Mouse (Mus musculus): ENCODE measurements at regions not wholly inside any gene's neighbourhood (a gene's known extent, or its start where the extent isn't known, plus 50 kb on each side); places are given as distances from the start of the nearest gene placed in this dataset.

- WGBS, result 67% methylated on average over 5 of the region's 5 CpGs
- H3K36me3 ChIP-seq (ENCODE audit: poor library complexity, severe bottlenecking), result no peaks in the 10 kb centered on the region
- no peak for ATAC-seq
- no peak overlapping the region for H3K27ac ChIP-seq
- H3K4me1 ChIP-seq, result peaks cover 2% of the 10 kb centered on the region; the same call in 1 of the 2 replicates
- no peak overlapping the region for H3K4me2 ChIP-seq
- H3K27me3 ChIP-seq, result no peaks in the 10 kb centered on the region
- H3K4me3 ChIP-seq, result no peak overlapping the region
- no peak overlapping the region for H3K9ac ChIP-seq
- H3K9me3 ChIP-seq (replicated peaks), result no peaks in the 10 kb centered on the region
Observed at GRCm38 (mm10) chr13:34800906-34801305, 66.3 kb downstream of the Fam50b start.

- H3K9me3 ChIP-seq (replicated peaks), result no peaks in the 10 kb centered on the region
- no peaks in the 10 kb centered on the region for H3K27me3 ChIP-seq
- 25% methylated on average over 9 of the region's 9 CpGs for WGBS
- peak; percentile 80 for ATAC-seq
- no peaks in the 10 kb centered on the region for H3K36me3 ChIP-seq (ENCODE audit: poor library complexity, severe bottlenecking)
- no peak overlapping the region for H3K4me3 ChIP-seq
- peak overlapping the region; percentile 48 for H3K27ac ChIP-seq
- H3K4me2 ChIP-seq, result no peak overlapping the region
- no peak overlapping the region for H3K9ac ChIP-seq
- H3K4me1 ChIP-seq, result peaks cover 20% of the 10 kb centered on the region
Observed at GRCm38 (mm10) chr13:34806532-34807092, 68.5 kb upstream of the Prpf4b start.

- H3K27me3 ChIP-seq, result no peaks in the 10 kb centered on the region
- H3K4me2 ChIP-seq, result no peak overlapping the region
- no peak overlapping the region for H3K27ac ChIP-seq
- 97% methylated on average over 1 of the region's 1 CpGs for WGBS
- H3K9me3 ChIP-seq (replicated peaks), result peaks cover 5% of the 10 kb centered on the region; the same call in 1 of the 2 replicates
- no peaks in the 10 kb centered on the region for H3K36me3 ChIP-seq (ENCODE audit: poor library complexity, severe bottlenecking)
- no peak overlapping the region for H3K9ac ChIP-seq
- H3K4me3 ChIP-seq, result no peak overlapping the region
- H3K4me1 ChIP-seq, result peaks cover 27% of the 10 kb centered on the region
- no peak for ATAC-seq
Observed at GRCm38 (mm10) chr13:34809536-34809935, 65.6 kb upstream of the Prpf4b start.

GRCm38 (mm10) chr13:34814161-34815056 is 60.7 kb upstream of the Prpf4b start:
- H3K9me3 ChIP-seq (replicated peaks), result peaks cover 5% of the 10 kb centered on the region; the same call in 1 of the 2 replicates
- no peaks in the 10 kb centered on the region for H3K36me3 ChIP-seq (ENCODE audit: poor library complexity, severe bottlenecking)
- H3K4me2 ChIP-seq, result peak overlapping the region; percentile 39
- 10% methylated on average over 18 of the region's 18 CpGs for WGBS
- H3K4me3 ChIP-seq, result no peak overlapping the region
- ATAC-seq, result peak; percentile 98
- H3K4me1 ChIP-seq, result peaks cover 19% of the 10 kb centered on the region
- H3K9ac ChIP-seq, result peak overlapping the region; percentile 12; the same call in 1 of the 2 replicates
- H3K27me3 ChIP-seq, result 0 out of 2 replicates have a peak, but pooled peaks cover 2% of the 10 kb centered on the region
- H3K27ac ChIP-seq, result peak overlapping the region; percentile 88

- peak; percentile 36; the same call in 1 of the 2 replicates for ATAC-seq
- Histone ChIP-seq H3K27ac (peak overlapping the region; percentile 88), H3K4me2 (peak overlapping the region; percentile 39), H3K36me3 (ENCODE audit: poor library complexity, severe bottlenecking) (no peaks in the 10 kb centered on the region), H3K27me3 (0 out of 2 replicates have a peak, but pooled peaks cover 2% of the 10 kb centered on the region), H3K4me3 (no peak overlapping the region), H3K9ac (0 out of 2 replicates have a peak overlapping the region, but pooled peaks have one; percentile 12), H3K9me3 (replicated peaks) (peaks cover 5% of the 10 kb centered on the region; the same call in 1 of the 2 replicates), H3K4me1 (peaks cover 19% of the 10 kb centered on the region)
- WGBS, result 14% methylated on average over 3 of the region's 3 CpGs
Observed at GRCm38 (mm10) chr13:34815057-34815410, 60.1 kb upstream of the Prpf4b start.

- H3K4me1 ChIP-seq, result peaks cover 19% of the 10 kb centered on the region
- H3K9me3 ChIP-seq (replicated peaks), result no peaks in the 10 kb centered on the region
- ATAC-seq, result no peak
- H3K4me3 ChIP-seq, result no peak overlapping the region
- no peak overlapping the region for H3K27ac ChIP-seq
- 85% methylated on average over 5 of the region's 5 CpGs for WGBS
- H3K36me3 ChIP-seq (ENCODE audit: poor library complexity, severe bottlenecking), result no peaks in the 10 kb centered on the region
- no peak overlapping the region for H3K9ac ChIP-seq
- 0 out of 2 replicates have a peak, but pooled peaks cover 2% of the 10 kb centered on the region for H3K27me3 ChIP-seq
- H3K4me2 ChIP-seq, result no peak overlapping the region
Observed at GRCm38 (mm10) chr13:34818211-34818610, 56.9 kb upstream of the Prpf4b start.

GRCm38 (mm10) chr13:34820423-34820822 is 54.7 kb upstream of the Prpf4b start:
- H3K27me3 ChIP-seq, result 0 out of 2 replicates have a peak, but pooled peaks cover 2% of the 10 kb centered on the region
- no peak overlapping the region for H3K9ac ChIP-seq
- 59% methylated on average over 4 of the region's 4 CpGs for WGBS
- H3K4me3 ChIP-seq, result no peak overlapping the region
- no peak overlapping the region for H3K27ac ChIP-seq
- H3K9me3 ChIP-seq (replicated peaks), result no peaks in the 10 kb centered on the region
- H3K36me3 ChIP-seq (ENCODE audit: poor library complexity, severe bottlenecking), result no peaks in the 10 kb centered on the region
- ATAC-seq, result no peak
- H3K4me1 ChIP-seq, result peaks cover 4% of the 10 kb centered on the region; the same call in 1 of the 2 replicates
- no peak overlapping the region for H3K4me2 ChIP-seq

- 97% methylated on average over 3 of the region's 3 CpGs for WGBS
- Histone ChIP-seq H3K9me3 (replicated peaks) (no peaks in the 10 kb centered on the region), H3K9ac (no peak overlapping the region), H3K4me3 (no peak overlapping the region), H3K4me2 (no peak overlapping the region), H3K4me1 (peaks cover 8% of the 10 kb centered on the region), H3K27me3 (no peaks in the 10 kb centered on the region), H3K36me3 (ENCODE audit: poor library complexity, severe bottlenecking) (no peaks in the 10 kb centered on the region), H3K27ac (no peak overlapping the region)
- no peak for ATAC-seq
Observed at GRCm38 (mm10) chr13:34821946-34822345, 53.2 kb upstream of the Prpf4b start.

GRCm38 (mm10) chr13:34824157-34824556 is 50.9 kb upstream of the Prpf4b start:
- H3K4me2 ChIP-seq, result no peak overlapping the region
- WGBS, result 83% methylated on average over 1 of the region's 1 CpGs
- H3K9ac ChIP-seq, result no peak overlapping the region
- H3K4me3 ChIP-seq, result no peak overlapping the region
- no peak overlapping the region for H3K27ac ChIP-seq
- no peaks in the 10 kb centered on the region for H3K9me3 ChIP-seq (replicated peaks)
- H3K36me3 ChIP-seq (ENCODE audit: poor library complexity, severe bottlenecking), result no peaks in the 10 kb centered on the region
- peaks cover 29% of the 10 kb centered on the region for H3K4me1 ChIP-seq
- ATAC-seq, result no peak
- no peaks in the 10 kb centered on the region for H3K27me3 ChIP-seq

Data from forebrain, embryonic 13.5 days (tissue).